Mouse (Mus musculus) ovary, adult 18-20 months (tissue): ENCODE data around the gene Gpa33.

Source experiments
- DNase-seq: peaks from one replicate; pipeline ENCODE4 v3.0.0; 2022; ENCODE audit warnings: low spot score, mixed read lengths

Gene Gpa33

DNA sequence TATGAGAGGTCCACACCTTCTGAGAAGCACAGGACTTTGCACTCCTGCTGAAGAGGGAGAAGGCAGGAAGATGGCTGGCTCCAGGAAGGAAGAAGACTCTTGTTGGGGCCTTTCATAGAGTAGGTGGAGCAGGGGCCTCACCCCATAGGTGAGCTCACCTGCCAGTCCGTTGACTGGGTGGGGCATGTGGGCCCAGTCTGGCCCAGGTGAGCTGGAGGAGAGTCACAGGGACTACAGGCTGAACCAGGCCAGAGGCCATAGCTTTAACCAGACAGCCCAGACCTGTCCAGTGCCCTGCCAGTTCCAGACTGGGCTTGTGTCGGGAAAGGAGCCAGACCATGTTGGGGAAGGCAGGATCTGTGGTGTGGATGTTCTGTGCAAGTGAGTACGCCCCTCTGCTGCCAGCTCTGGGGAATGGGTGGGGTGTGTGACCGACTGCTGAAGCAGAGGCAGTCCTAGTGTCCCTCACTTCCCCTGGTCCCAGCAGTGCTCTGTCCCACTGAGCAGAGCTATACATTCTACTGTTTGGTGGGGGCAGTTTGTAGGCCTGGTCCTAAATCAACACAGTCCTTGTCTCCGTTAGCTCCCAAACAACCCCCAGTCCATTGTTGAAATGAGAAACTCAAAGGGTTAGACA is at the start of gene Gpa33:
Gene Gpa33 (plus strand): TSS at position 15 of the 637 bp plus-strand sequence.
- no peak for DNase-seq

DNA sequence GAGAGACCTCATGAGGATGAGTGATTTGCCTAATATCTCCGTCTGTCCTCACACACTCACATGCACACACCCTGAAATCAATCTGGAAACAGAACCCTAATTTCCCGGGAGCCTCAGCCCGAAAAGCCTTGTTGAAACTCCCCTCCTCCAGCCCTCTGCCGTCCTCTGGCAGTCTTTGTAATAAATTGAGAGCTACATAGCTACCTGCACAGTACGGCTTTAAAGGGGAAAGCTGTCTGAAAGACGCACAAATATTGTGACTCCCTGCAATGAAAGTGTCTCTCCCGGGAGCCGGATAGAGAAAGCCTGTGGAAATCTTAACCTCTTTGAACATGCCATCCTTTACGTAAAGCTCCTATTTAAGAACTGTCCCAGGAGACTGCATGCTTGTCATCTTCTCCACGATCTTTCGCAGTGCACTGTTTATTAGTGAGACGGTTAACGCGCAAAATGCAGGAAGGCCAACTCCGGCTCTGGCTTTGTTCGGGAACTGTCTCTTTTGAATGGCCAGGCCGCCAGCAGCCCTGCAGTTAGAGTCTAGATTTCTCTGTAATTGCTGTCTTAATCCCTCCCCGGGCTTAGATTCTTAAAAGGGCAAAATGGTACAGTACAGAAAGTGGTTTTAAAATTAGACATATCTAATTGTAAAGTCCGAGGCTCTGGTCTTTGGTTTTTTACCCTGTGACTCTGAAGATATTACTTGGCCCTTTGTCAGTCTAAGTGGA is 41.4 kb upstream of the Gpa33 start:
- DNase-seq = no peak

DNA sequence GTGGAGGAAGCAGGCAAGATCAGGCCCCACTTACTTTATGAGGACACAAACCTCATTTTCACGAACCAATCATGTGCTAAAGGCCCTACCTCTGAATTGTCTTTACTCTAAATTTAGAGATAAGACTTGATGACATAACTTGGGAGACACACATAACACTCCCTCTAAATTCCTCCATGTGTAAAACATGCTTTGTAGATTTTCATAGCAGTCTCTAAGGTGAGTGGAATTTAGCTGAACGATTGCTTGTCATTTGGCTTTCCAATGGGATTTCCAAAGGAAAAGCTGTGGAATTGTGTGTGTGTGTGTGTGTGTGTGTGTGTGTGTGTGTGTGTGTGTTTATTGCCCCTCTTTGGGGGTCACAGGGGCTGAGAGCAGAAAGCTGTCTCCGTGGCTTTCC is 40.7 kb upstream of the Gpa33 start:
- DNase-seq = no peak

DNA sequence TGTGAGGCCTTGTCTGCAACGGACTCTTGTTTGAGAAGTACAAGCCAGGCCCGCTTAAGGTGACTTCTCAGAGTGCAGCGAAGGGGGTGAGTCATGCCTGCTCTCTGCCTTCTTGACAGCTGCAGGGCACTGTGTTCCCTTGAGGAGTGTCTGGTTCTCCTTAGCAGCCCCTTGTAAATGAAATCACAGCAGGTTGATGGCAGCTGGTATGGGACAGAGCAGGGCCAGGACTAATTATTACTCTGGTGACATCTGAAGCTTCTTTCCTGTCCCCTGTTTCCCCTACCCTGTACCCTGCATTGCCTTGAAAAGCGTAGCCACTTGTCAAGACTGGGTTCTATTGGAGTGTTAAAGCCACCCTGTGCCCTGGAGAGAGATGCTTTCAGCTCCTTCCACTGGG is 40.3 kb upstream of the Gpa33 start:
- no peak for DNase-seq

DNA sequence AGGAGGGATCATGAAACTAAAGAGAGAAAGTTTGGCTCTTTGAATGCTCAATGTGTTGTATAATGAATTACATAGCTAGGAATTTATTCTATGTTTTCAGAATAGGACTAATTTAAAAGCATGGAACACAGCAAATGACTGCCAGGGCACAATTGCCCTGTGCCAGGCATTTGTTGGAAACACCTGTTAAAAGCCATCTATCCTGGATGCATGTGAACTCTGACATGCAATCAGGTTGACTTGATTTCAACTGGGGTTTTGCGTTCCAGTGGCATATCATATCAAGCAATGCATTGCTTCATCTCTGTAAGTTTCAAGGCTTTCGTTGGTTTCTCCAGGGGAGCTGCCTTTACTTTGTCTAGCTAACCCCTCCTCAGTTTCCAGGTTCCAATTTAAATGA is 39.7 kb upstream of the Gpa33 start:
- DNase-seq = no peak

DNA sequence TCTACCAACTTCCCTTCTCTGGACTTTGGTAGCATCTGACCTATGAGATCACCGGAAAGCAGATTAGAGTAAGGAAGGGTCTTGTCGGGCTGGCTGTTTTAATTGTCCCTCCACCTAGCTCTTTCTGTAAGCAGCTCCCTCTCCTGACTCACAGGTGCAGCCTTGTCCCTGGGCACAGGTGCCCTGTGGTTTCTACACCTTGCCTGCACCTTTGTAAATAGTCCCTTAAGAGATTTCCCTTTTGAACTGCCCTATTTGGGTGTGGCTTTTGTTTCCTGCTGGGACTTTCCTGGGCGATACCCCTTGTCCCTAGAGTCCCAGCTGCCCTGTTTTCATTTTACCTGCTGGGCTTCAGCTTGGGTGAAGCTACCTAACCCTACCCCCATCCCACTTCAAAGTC is 35.6 kb upstream of the Gpa33 start:
- DNase-seq = no peak

DNA sequence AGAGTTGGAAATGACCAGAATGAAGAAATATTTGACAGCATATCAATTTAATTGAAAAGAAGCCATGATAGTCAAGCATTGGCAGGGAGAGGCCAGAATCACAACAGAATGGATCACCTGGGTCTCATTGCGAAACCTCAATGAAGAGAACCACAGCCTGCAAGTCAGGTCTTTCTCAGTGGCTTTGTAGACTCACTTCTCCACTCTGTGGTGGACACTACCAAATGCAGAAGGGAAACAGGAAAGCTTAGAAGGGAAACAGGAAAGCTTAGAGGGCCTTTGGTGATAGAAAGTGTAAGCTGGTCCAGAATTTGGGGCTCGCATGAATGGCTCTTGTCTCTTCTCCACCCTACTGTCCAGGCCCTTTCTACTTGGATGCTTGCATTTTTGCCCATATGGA is 31.9 kb upstream of the Gpa33 start:
- DNase-seq = no peak

DNA sequence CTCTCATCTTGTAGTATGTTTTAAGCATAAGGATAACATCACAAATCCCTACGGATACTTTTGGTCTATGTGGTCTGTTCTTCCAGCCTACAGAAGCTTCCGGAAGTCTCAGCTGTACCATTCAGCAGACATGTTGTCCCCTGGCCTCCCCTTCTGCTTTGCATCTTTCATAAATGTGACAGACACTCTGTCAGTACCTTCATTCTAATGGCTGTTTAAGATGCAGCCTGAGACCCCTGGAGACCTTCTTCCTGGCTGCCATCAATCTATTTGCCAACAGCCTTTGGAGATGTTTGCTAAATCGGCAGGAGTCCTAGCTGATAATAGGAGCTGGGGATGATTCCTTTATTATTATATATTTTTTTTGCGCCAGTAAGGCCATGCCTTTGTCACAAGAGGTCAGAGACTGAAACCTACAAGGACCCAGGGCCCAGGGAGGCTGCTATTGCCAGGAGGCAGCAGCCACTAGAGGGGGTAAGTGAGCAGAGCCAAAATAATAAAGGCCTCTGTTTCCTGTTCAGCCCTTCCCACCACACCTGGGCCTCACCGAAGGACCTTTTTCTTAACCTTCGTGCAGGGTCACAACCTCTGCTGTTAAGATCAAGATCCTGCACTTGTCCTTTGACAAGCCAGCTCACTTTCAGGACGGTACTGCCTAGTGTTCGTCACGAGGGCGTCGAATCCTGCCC is 27.0 kb upstream of the Gpa33 start:
- no peak for DNase-seq

DNA sequence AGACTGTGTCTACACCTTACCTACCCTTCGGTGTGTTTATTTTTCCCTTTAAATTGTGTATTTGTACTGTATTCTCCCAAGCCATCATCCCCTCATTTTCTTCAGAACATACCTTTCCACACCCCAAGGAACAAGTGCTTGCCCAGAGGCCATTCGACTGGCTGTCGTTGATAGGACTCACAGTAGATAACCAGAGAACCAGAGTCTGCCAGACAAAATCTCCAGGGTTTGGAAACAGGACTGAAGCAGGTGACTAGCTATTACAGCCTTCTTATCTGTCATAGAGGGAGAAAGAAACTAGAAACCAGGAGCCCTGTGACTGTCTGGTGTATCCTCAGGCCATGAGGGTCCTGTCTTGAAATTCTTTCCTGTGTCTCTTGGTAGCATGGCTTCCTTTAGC is 25.2 kb upstream of the Gpa33 start:
- DNase-seq = no peak

DNA sequence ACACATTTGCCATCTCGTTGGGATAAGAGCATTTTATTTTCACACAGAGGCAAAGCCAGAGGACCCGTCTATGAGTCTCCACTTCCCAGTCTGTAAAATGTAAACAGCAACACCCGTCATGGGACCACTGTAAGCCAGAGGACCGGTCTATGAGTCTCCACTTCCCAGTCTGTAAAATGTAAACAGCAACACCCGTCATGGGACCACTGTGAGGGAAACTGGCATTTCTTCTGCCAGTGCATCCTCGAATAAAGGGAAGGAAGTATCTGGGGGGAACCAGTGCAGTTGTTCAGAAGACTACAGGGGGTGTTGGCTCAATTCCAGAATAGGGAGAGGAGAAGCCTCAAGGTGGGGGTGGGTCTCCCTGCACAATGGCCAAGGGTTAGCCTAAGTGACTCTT is 24.6 kb upstream of the Gpa33 start:
- DNase-seq = no peak

DNA sequence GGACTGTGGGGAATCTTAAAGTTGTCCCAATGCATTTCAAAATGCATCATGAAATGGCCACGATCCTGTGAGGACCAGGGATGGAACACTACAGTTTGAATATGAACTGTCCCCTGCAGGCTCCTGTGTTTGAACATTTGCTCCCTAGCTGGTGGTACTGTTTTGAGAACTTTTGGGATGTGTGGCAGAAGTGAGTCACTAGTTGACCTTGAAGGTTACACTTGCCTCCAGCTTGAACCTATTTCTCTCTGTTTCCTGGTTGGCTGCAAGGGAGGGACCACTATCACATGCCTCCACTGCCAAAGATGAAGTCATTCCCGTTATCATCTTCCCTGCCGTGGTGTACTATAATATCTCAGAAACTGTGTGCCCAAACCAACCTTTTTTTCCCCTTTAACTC is 15.1 kb upstream of the Gpa33 start:
- peak; percentile 12 for DNase-seq

DNA sequence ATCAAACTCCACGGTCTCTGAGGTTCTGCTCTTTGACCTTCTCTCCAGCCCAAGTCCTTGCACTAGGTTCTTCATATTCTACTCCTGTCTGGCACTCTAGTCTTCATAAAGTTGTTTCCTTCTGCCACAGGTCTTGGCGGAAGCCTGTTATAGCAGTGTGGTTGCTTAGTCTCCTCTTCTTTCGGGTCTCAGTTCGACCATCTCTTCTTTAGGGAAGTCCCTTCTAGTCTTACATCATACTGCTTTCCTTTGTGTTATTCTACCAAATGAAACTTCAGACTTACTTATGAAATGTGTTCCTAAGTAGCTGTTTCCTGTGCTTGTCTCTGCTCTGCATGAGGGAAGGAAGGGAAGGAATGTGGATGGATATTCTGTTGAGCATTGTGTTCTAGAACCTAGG is 14.3 kb upstream of the Gpa33 start:
- DNase-seq = no peak

DNA sequence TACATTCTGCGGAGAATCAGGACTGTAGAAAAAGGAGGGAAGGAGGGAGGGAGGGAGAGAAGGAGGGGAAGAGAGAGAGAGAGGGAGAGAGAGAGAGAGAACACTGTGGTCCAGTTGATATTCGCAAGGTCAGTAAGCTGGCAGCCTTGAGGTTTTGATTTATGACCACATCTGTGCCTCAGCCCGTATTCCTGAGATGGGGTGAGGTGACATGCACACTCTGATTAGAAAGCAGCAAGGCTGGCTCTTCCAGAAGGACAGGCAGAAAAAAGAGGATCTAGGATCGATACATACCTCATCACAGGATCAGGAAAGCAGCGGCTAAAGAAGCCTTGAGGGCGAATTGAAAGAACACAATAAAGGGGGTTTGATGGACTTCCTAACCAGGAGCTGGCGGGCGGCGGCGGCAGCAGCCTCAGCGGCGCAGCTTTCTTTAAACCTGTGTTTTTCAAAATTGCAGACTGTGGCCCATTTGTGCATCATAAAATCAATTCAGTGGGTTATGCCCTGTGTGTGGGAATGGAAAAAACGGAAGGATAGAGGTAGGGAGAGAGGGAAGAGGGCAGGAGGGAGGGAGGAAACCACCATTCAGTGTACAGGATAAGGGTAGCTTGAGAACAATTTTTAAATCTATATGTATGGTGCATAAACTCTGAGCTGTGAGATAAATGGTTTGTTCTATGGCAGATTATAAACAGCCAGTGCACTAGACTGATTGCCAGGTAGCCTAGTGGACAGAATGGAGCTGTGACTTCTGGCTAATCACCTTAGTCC is 12.0 kb upstream of the Gpa33 start:
- peak; percentile 21 for DNase-seq

DNA sequence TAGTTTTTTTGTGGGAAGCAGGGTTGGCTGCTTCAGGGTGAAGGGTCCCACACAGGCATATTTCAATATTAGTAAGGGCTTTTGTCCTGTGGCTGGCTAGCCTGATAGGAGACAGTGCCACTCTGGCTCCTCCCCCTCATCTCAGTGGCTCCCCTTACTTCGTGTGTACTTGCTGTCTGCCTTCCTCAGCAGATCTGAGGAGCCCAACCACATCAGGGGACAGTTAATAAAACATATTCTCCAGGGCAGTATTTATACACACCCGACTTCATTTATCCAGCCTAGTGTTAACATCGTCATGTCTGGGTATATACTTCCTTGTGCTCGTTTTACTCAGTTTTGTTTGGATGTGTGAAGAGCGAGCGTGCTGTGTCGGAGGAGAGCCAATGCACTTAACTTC is 7.9 kb upstream of the Gpa33 start:
- DNase-seq = no peak

DNA sequence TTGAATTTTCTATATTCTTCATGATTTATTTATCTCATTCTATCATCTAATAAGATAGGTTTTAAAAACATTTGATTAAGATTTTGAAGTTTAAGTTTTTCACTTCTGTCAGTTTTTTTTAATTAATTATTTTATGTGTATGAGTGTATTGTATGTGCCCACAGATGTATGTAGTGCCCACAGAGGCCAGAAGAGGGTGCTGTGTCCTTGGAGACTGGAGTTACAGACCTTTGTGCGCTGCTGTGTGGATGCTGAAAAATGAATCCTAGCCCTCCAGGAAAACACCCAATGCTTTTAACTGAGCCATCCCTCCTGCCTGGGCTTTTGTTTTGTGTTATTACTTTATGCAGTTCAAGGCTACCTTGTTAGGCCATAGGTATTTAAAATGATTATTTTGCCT is 7.0 kb upstream of the Gpa33 start:
- no peak for DNase-seq

DNA sequence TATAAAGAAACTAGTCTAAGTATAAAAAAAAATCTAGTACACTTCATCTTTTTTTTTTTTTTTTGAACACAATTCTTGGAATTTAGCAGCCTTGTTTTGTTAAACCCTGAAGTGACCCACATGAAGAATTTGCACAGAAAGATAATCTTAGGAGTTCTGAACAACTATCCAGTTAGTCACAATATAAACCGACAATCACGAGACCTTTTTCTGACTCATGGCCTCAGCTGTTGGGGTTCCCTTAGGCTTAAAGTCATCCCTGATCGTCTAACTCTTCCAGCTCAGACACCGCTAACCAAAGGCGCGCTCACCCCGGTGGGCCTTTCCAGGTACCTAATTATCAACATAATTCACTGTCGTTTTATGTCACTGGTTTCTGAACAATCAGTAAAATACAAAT is 6.3 kb upstream of the Gpa33 start:
- DNase-seq = no peak

DNA sequence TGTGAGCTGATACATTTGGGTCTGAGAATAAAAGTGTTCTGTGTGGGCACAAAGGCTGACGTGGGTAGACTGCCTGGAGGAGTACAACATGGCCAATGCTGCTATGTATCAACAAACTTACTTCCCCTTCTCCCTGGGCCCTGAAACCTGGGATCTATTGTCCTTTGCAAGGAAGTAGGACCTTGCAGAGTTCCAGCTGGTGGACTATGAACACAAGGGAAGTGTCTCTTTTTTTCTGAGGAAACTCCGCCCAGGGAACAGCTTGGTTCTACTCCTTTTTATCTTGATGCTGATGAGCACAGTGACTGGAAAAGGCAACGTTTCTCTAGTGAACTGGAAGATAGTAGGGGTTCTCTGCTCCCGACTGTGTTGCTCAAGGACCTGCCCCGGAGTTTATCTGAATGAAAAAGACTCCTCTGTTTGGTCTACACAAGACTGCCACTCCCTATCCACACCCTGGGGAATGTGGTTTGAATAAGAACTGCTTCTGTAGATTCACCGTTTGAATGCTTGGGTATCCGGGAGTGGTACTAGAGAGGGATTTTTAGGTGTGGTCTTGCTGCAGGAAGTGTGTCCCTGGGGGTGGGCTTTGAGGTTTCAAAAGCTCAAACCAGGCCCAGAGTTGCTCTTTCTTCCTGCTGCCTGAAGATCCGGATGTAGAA is 5.0 kb upstream of the Gpa33 start:
- DNase-seq = no peak

DNA sequence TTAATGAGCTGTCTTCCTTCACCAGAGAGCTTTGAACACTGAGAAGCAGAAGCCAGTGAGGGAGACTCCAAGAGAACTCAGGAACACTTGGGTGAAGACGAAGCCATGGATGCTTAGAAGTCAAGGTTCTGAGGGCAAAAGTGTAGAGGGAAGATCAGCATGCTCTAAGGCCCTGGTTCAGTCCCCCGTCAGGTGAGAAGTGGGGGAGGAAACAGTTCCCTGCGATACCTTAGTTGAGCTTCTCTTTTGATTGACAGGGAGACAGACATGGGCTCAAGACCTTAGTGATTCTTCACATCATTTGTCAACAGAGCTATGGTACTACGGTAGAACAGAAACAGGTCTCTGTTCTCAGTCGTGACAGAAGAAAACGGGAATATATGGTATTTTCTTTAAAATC is 3.7 kb upstream of the Gpa33 start:
- no peak for DNase-seq

DNA sequence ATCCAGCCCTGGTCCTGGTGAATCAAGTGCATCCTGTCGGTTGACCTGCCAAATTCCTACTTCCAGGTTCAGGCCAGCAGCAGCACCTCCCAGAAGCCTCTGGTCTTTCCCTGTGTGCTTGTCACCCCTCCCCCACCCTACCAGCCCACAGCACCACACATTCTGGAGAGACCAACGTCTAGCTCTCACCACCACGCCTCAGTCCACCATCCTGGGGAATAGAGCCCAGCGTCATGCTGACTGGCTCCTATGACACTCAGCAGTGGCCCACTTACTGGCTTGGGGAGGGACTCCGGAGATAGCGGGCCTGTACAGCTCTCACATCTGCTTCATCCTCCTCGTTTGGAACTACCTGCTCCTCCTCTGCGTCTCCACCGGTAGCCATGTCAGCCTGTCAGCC is 3.2 kb upstream of the Gpa33 start:
- no peak for DNase-seq

DNA sequence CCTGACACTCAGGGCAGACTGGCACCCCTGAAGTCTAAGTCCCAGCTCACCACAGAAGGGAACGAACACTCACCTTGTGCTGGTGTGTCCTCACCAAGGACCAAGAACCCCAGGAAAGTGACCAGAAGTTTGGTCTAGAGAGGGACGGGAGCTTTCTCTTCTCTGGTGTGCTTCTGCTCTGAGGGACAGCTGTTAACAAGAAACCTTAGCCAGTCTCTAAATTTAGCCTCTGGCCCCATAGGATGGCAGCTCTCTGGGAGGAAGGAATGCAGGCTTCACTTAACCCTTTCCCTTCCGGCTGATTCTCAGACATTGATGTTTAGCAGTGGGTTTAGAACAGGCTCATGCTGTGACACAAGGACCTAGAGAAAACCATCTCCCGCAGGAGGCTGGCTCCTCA is 2.3 kb upstream of the Gpa33 start, which contains the start of gene Dusp27:
Gene Dusp27 (minus strand): TSS at position 204 of the 400 bp plus-strand sequence.
- no peak for DNase-seq

DNA sequence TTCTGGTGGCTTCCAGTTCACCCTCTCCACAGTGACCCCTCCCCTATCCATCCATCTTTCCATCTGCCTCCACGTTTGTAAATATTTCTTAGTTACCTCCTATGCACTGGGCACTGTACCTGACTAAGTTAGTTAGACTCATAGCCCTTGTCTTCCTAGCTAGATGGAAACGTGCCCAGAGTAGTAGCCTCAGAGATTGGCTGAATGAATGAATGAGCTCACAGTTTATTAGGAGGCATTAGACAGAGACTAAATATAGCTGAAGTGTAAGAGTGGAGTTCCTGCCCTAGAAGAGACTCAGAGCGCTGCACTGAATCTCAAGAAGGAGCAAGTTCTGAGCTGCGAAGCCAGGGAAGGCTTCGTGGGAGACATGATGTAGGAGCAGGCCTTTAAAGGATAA is 1.5 kb upstream of the Gpa33 start:
- DNase-seq = no peak

DNA sequence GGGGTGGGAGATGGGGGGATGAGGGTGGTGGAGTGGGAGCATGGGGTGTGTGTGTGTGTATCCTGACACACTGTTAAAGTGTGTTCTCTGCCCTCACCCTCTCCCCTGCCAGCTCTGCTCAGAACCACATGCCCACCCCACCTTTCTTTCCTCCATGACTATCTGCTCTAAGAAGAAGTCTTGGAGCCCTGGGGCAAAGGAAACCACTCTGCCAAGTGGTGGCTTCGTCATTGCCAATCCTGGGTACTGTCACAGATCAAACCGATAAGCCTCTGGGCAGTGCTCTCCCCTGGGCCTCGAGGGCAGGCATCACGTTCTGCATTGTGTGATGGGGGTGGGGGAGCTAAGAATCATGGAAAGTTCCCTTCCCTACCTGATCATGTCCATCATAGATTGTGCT is 2.3 kb downstream of the Gpa33 start:
- no peak for DNase-seq
